Mouse (Mus musculus): ENCODE measurements around the gene Vsnl1.
A peak's percentile ranks its signal among the peaks of the same experiment; 100 is the strongest.

The Vsnl1 gene

DNA sequence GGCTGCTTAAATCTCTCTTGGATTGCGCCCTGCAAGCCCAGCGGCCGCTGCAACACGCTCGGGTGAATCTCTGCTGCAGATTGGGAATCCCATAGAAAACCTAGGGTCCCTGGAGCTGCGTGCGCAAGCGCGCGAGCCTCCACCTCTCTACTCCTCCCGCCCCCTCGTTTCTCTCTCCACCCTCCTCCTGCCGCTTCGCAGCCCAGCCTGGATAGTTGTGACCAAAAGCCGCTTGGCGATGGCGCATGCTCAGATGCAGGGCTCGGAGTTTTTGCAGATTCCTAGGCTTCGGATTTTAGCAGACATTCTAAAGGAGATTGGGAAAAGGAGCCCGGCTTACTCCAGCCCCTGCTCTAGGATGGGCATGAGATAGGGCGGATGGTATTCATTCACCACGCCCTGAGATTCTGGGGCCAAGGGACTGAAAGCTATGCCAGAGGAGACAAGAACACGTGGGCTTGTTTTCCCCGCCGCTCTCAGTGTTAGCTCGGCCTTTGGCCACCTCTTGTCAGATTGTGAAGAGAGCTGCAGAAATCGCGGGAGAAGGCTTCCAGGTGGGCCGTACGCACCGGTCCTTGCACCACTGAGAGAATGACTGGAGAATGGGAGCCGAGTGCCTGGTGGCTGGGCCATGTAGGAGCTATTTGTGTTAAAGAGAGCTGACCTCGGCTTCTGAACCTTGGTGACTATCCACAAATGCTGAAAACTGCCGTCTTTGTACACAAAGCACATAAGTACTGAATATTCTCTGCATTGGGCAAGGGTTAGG lies at the start of gene Vsnl1:
TSS of gene Vsnl1 (minus strand) at position 117 of the 769 bp plus-strand sequence.
- no peak for DNase-seq

GRCm38 (mm10) chr12:11456632-11457031 lies 20.2 kb upstream of the Vsnl1 start:
- no peak for DNase-seq

- no peak for DNase-seq
Measured at GRCm38 (mm10) chr12:11456213-11456612, 19.8 kb upstream of the Vsnl1 start.

DNA sequence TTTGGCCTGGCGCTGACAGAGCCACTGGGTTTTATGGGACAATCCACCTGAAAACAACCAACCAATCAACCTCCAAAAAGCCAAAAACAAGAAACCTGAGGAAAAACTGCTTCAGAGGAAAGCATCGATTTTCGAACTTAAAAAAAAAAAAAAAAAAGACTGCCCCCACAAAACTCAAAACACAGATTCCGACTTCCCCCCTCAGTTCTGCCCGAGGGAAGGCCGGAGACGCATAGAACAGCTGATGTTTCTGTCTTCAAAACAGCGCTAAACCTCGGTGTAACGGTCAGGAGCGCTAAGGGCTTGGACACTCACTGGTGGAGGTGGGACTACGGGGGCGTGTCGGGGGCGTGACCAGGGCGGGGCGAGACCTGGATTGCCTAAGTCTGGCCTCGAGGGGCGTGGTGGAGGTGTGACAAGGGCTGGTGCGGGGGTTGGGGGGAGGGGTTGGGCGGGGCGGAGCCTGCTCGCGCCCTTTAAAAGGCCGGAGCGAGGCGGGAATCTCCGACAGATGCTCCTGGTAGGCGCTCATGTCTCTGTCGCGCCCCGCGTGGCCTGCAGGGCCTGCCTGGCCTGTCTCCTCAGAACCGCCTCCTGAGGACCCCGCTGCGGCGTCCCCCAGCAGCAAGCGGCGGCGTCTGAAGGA lies 19.3 kb upstream of the Vsnl1 start, which contains the start of gene Rad51ap2:
TSS of gene Rad51ap2 (plus strand) at position 531 of the 646 bp plus-strand sequence.
- DNase-seq, result peak; percentile 32

GRCm38 (mm10) chr12:11454146-11454545 lies 17.7 kb upstream of the Vsnl1 start:
- DNase-seq, result no peak

DNA sequence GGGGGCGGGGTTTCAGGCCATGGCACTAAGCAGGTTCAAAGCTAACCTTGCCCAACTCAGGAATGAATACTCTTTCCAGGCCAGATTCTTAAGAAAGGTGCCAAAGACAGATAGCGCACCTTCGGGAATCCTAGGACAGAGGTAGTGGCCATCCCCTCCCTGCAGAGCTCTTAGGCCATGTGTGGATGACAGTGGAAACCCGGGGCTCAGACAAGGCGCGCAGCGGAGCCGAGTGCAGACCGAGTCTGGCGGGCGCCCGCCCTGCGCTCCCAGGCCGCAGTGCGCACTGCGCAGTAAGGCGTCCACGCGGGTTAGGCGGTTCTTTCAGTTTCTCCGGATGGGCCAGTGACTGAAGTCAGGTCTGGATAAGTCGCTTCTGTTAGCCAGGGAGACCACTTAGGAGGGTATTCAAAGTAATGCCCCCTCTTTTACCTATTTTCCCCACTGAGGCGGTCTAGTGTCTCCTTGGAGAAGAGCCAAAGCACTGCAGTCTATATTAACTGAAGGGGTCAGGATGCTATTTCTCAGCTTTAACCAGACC lies 1.6 kb upstream of the Vsnl1 start:
- DNase-seq, result no peak

DNA sequence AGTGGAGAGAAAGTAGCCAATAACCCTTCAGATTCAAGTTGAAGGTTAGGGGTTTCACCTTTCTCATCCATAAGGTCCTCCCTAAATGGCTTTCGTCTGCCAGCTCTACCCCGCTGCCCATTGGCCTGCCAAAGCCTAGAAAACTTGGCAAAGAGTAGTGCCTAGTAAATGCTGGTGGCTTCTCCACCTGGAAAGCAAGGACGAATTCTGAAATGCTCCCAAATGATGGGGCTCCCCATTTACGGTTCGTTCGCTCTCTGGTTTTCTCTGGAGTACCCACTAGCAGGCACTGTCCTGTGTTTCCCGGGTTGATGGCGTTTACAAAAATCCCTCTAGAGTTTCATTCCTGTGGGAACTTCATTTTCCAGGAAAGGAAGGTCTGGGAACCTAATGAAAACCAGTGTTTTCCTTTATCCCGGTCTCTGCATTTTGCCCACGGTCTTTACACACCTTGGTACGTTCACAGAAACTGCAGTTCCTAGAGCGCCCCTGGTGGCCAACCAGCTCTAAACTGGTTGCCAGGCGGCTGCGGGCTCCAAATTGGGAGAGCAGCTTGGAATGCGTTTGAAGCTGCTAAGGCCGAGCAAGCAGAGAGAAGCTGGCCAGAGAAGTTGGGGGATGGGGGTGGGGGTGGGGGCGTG lies 973 bp upstream of the Vsnl1 start:
- peak; percentile 10 for DNase-seq

- no peak for DNase-seq
Measured at GRCm38 (mm10) chr12:11436023-11436350, 426 bp downstream of the Vsnl1 start.

DNA sequence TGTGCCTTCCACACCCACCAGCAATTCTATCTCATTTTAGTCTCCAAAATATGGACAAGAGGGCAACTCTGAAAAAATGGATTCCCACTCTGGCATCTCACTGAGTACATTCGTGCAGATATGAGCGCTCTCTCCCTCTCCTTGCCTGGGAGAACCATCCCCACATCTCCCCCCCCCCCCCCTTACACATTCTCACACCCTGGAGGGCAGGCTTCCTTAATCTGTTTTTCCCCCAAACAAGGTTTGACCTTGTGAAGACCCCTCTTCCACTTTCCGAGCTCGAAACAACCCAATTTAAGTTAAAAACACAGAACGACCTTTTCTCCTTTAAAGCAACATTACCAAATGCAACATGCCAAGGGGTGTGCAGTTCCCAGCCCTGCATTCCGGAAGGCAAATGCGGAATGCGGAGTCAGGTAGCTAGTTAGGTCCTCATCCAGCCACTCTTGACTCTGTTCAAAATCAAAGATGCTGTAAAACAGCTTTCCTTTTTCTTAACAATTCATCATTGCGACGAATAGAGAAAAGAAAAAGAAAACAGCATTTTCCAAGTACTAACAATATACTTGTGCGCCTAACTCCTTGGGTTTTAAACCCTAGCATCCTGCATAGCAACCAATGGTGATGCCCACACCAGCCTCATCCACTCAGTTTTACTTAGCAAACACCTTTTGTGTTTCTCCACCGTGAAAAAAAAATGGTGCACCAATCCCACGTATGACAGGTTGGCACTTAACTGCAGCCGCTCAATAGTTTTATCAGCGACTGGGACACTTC lies 979 bp downstream of the Vsnl1 start:
- DNase-seq, result no peak

DNA sequence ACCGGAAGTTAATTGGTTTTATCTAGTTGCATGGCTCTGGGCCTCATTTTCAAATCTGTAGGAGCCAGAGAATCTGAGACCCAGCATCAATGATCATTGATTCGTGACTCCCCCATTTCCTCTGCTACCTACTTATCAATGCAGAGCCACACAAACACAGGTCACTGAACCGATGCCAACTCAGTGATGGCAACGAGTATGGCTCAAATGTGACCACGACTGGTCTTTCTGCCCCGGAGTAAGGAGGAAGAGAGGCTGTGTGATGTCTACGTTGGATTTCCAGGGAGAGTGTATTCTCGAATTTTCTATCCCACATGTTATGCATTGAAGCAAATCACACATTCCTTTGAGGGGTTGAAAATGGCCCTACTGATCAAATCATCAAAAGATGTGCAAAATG lies 2.0 kb downstream of the Vsnl1 start:
- DNase-seq, result no peak

DNA sequence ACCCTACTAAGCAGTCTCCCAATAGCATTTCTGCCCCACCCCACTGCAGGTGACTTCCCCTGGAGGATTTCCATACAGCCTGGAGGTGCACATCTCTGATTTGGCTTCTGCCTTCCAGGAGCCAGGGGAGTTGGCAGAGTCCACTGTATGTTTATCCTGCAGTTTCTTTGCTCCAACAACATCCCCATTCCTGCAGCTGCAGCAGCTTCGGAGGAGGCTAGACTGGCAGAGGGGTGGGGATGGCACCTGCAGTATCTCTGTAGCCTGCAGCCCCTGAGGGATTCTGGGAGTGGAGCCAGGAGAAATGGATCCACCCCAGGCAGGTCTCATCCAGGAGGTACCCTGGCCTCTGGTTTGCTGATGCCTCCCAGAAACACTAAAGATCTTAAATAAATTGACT lies 2.7 kb downstream of the Vsnl1 start:
- DNase-seq, result no peak

DNA sequence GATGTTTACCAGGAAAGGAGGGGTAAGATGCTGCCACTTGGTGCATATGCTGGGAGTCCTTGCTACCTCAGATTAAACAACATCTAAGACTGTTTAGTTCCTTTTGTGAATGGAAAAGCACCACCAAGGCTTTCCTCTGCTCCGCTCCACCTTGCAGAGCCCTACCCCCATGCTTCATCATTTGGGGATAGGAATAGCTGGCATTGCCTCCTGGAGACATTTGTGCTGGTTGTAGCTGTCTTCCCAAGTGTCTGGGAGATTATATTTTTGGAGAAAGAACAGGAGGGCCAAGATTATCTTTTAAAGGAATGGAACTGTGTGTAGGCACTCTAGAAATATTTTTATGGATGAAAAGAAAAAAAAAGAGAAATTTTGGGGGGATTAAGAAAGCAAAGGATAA lies 3.3 kb downstream of the Vsnl1 start:
- no peak for DNase-seq

DNA sequence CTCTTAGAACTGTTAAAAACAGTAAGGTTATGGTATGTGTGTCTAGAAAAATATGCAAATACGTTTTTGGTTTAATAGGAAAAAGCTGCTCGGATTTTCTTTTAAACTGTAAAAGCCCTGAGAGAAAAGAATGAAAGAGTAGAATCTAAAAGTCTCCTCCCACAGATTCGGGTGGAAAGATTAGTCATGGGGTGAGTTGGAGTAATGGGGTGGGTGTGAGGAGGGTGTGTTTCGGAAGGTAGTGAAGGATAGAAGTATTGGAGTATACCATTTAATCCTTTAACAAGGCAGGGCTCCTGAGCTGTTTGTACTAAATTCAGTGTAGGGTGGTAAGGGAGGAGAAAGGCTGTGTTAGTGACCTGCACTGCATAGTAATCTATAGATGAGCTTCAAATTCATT lies 9.0 kb downstream of the Vsnl1 start:
- DNase-seq, result no peak

- no peak for DNase-seq
Measured at GRCm38 (mm10) chr12:11418112-11418511, 18.3 kb downstream of the Vsnl1 start.

- DNase-seq, result no peak
Measured at GRCm38 (mm10) chr12:11407679-11408078, 28.7 kb downstream of the Vsnl1 start.

- no peak for DNase-seq
Measured at GRCm38 (mm10) chr12:11398791-11399190, 37.6 kb downstream of the Vsnl1 start.

- no peak for DNase-seq
Measured at GRCm38 (mm10) chr12:11397029-11397428, 39.4 kb downstream of the Vsnl1 start.

DNA sequence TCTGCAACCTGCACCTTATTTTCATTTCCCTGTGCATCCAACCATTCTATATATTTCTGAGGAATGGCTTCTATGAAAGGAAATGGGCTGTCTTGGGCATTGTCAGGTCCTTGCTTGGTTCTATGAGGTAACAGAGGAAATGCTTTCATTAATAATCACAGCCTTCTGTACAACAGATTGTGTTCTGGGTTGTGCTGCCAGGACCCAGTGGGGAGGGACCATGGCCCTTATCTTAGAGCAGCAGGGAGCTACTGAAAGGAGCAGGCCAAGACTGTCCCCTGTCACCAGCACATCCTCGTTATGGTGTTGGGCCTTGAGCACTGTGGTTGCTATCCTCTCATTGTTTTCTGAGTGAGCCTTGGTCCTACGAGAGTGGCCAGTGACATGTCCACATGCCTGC lies 40.9 kb downstream of the Vsnl1 start:
- no peak for DNase-seq

GRCm38 (mm10) chr12:11392525-11392924 lies 43.9 kb downstream of the Vsnl1 start:
- DNase-seq, result no peak

DNA sequence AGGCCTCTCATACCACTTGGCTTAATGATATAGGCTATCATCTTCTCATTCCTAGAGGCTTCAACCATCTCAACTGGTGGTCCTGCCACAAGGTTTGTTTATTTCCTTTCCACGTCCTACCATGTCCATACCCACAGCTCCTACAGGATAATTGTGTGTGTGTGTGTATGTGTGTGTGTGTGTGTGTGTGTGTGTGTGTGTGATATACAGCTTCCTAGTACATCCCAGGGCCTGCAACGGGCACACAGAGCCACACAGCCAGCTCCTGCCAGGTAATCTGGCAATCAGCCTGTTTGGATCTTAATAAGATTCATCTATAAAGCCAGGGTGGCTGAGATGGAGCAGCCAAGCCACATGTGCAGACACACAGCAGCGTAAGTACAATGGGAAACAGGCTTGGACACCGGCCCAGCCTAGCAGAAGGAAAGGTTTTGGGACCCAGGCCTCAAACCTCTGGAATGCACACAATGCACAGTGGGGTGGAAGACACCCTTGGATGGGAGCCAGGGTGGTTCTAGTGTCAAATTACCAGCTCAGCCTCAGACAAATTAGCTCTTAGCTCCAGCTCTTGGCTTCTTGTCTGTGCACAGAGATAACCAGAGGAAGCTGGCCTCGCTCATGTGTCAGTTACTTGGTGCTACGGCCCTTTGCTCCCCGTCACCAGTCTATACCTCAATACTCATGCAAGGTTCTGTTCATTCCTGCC lies 45.0 kb downstream of the Vsnl1 start:
- DNase-seq, result no peak

DNA sequence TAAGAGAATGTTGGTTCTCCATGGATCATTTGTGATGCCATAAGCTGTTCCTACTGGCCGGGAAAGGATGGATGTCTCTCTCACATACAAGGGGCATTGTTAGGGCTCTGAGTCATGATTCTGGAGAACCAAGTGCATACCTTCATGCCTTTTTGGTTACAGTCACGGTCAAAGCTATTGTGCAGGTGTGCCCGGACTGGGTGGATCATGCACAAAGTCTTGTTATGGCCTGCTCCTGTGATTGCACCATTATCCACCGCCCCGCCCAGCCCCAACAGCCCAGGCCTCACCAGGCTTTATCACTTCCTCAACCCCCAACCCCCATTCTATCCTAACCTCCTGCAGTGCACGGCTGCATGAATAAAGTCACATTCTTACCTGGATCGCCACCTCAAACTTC lies 47.3 kb downstream of the Vsnl1 start:
- no peak for DNase-seq

- no peak for DNase-seq
Measured at GRCm38 (mm10) chr12:11384754-11385153, 51.7 kb downstream of the Vsnl1 start.
